Mouse (Mus musculus) layer of hippocampus, adult 11-12 months (tissue): ENCODE data around the gene G3bp1.
A peak's percentile ranks its signal among the peaks of the same experiment; 100 is the strongest.

Experiments used
- DNase-seq: peaks from one replicate; pipeline ENCODE4 v3.0.0; 2022; ENCODE audit warnings: low spot score

The G3bp1 gene

GRCm38 (mm10) chr11:55464707-55465106 lies 4.8 kb upstream of the G3bp1 start:
- DNase-seq: no peak

DNA sequence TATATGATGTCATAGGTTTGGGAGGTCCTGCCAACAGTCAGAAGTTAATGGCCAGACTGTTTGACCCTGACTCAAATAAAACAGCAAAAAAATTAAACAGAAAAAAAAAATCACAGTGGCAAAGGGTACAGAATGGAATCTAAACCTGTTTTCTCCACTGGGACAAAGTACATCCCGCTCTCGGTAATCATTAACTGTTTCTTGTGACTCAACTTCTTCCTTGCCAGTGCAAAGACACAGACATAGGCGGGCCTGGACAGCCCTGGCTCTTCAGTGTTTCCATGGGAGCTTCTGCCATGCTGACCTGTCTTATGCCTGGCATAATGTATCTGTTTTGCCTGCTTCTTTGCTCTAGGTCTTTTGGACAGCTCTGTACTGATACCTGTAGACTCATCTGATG lies 4.3 kb upstream of the G3bp1 start:
- no peak for DNase-seq

DNA sequence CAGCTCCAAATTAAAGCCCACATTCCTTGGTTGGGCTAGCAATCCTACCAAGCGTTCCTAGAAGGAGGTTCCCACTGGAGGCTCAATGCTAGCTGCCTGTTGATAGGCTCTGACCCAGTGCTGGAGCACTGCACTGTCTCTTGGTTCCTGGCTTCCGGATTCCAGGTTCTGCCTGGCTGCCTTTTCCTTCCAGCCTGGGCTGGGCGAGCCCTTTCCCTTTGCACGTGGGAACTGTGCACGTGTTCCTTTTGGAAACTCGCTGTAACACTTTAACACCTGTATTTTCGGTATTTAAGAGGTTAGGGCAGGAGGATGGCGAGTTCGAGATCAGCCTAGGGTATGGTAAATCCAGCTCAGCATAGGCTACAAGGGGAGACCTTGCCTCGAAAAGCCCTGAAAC lies 1.5 kb upstream of the G3bp1 start:
- no peak for DNase-seq

DNA sequence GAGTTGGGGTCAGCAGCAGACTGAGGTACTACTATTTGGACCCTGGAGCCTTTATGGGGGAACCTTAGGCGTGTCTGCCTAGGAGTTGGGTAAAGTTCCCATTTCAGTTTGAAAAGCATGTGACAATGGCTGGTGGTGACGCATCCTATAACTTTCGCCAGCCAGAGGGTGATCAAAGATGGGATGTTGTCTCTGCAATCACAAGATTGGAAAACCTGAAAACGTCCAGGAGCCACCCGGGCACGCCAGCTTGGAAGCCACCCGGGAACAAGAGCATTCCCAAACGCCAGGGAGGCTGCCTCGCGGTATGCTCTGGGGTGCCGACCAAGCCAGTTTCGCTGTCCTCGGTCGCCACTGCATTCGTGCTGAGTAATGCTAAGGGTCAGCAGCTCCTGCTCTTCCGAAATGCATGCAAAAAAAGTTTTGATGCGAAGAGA lies 856 bp upstream of the G3bp1 start:
- no peak for DNase-seq

DNA sequence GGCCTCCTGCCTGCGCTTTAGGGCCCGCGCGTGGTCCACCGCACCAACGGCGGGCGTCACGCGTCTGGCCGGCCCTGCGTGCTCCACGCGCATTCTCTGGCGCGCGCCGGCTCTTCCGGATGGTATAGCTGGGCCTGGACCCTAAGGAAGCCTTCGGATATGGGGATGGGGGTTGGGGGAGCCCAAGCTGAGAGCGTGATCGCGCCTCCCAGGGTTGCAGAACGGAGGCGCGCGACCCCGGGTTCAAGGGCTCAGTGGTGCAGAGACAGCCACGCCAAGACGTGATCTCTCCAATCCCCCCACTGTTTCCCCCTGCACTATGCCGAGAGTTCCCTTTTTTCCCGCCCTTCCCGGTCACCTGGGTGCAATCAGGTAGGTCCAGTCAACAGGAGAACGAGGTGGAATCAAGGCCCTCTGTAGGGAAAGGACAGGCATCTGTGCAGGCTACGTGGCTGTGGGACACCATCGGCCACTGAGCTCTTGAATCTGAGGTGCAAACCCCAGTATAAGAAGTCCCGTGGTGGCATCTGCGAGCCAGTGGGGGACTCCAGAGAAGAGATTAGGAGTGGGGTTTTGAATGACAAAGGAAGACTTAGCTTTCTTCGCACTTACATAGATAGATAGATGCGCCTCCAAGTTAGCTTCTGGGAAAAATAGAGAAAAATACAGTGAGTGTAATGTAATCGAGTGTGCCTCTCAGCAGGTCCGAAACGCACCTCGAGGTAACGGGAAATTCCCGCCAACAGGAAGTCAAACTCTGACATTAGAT lies 622 bp downstream of the G3bp1 start:
- DNase-seq: no peak

- no peak for DNase-seq
Measured at GRCm38 (mm10) chr11:55470761-55471160, 1.3 kb downstream of the G3bp1 start.

DNA sequence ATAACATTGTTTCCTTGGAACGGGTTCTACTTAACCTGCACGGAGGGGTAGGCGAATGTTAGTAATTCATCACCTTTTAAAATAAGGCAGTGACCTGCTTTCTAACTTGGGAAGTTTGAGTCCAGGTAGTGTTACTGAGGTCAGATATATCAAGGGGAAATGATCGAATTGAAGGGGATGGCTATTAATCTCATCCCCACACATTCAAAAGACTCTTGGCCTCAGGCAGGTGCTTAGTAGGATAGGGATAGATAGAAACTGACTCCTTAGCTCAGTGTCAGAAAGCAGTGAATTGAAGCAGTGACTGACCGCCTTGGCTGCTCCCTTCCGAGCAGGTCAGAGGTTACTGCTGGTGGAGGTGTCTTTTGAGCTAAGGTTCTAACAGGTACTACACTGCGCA lies 2.0 kb downstream of the G3bp1 start:
- no peak for DNase-seq

- DNase-seq: no peak
Measured at GRCm38 (mm10) chr11:55473219-55473618, 3.7 kb downstream of the G3bp1 start.

DNA sequence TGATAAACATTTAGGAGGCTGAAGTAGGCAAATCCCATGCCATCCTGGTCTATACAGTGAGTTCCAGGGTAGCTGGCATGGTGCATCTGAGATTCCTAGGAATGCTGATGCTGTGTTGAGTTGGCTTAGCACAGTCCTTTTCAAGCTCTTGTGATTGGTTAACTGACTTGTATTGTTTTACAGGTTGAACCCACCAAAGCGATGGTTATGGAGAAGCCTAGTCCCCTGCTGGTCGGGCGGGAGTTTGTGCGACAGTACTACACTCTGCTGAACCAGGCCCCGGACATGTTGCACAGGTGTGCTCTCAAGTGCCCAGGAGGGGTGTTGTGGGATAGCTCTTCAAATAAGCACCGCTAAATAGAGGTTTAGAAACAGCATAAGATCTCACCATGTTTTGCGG lies 16.0 kb downstream of the G3bp1 start:
- DNase-seq: no peak

DNA sequence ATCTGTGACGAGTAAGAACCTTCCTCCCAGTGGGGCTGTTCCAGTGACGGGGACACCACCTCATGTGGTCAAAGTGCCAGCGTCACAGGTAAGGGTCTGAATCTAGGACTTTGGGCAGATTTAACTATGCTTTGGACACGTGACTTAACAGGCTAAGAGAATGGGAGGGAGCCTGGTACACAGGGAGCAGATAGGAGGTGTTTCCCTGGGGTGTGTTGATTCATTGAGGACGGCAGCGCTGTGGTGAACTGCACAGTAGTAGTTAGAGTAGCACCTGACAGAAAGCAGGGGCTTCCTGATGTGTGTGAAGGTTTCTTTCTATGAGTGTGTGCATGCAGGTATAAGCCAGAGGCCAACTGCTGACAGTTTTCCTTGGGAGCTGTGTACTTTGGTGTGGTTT lies 26.7 kb downstream of the G3bp1 start:
- no peak for DNase-seq

DNA sequence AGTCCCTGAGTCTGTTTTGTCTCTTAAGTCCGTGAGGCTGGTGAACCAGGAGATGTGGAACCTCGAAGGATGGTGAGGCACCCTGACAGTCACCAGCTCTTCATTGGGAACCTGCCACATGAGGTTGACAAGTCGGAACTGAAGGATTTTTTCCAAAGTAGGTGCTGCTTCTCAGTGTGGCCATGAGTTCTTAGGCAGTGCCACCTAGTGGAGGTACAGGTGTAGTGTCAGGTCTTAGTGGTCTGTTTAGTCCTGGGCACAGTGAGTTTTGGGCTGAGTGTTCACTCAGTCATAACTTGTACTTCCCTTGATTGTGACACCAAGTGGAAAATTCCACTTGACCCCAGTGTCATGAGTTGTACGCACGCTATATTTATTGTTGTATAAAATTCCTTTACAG lies 28.4 kb downstream of the G3bp1 start:
- DNase-seq: peak; percentile 26

GRCm38 (mm10) chr11:55501955-55502531 lies 32.6 kb downstream of the G3bp1 start:
- DNase-seq: no peak

DNA sequence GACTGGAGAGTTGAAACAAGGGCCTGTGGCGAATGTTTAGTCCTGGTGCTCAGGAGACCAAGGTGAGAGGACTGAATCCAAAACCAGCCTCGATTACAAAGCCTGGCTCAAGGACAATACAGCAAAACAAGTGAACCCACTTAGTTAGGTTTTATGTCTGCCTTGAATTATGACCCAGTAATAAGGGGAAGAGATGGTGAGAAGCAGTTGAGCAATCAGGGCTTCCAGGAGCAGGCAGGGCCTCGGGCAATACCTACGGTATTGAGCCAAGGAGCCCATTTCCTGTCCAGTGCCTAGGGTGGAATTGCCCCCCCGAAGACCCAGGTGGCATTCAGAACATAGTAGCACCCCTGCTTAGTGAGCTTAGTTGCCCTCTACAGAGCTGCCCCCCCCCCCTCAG lies 33.4 kb downstream of the G3bp1 start:
- DNase-seq: no peak

- no peak for DNase-seq
Measured at GRCm38 (mm10) chr11:55505485-55505884, 36.0 kb downstream of the G3bp1 start.

DNA sequence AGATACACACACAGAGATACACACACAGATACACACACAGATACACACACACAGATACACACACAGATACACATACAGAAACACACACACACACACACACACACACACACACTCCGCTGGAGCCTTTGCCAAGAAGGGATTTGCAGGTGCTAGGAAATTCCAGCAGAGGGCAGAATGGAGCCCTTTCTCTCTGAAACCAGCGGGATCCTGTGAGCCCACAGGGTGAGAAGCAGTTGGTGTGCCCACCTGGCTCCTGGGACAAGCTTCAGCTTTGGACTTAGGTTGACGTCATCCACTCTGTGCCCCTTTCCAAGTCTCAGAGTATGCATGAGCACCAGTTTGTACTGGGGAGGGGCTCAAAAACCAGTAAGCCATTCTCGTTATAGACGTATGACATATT lies 41.9 kb downstream of the G3bp1 start:
- DNase-seq: no peak

DNA sequence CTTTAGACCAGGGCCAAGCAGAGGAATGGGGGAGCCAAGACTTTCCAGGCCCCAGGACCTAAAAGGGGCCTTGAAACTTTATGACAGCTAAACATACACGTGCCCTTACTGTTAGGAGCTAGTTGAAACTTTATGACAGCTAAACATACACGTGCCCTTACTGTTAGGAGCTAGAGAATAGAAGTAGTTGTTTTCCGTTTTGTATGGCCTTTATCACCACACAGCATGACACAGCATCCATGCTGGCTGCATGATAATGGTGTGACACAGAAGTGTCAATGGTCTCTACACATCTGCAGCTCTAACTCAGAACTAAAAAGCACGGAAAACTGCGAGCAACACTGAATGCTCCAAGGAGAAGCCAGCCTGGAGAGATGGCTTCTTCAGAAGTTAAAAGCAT lies 48.2 kb downstream of the G3bp1 start:
- DNase-seq: no peak

DNA sequence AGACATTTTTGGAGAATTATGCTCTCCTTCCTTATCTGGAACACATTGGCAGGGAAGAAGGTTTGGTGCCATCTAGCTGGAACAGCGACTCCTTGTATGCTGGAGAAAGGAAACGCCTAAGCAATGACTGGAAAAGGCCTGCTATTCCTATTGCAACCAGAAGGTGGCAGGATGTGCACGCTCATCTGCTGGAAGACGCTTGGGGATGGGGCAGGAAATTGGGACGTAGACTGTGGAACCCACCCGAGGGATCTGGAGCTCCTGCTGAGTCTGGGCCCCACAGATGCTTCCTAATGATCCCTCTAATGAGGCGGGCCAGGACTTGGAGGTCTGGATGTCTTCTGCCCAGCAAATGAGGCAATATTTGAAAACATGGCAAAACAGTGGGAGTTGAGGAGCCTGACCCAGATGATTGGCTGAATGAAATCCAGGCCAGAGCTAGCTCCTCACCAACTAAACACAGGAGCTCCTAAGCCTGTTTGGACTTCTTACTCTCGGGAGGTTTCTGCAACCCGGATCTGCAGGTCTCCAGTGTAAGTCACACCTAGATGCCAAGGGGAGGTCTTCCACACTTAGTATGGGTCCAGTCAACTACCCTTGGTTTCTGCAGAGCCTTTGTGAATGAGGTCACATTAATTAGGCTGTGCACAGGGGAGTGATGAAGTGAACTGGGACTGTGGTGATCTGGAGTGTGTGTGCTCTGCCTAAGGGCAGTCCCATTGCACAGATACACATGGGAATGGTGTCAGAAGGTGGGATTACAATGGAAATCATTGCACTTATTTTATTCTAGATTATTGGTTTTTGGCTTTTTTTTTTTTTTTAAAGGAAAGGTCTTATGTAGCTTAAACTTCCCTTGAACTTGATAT lies 49.6 kb downstream of the G3bp1 start:
- DNase-seq: peak; percentile 74

- no peak for DNase-seq
Measured at GRCm38 (mm10) chr11:55530741-55531140, 61.3 kb downstream of the G3bp1 start.

DNA sequence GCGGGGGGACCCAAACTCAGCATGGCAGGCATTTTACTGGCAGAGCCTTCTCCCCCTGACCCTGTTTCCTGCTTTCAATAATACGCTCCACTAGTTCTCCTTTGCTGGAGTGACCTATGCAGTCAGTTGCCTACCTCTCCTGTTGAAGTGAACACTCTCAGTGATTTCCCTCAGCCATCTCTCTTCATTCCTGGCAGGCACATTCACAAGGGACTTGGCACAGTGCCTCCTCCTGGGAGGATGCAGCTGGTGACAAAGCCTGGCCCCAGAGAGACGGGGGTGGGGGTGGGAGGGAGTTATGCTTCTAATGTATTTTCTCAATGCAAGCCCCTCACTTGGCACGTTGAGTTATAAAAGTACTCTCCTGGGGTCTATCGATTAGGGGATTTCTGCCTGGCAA lies 63.9 kb downstream of the G3bp1 start:
- peak; percentile 72 for DNase-seq

GRCm38 (mm10) chr11:55534766-55535165 lies 65.3 kb downstream of the G3bp1 start:
- no peak for DNase-seq

DNA sequence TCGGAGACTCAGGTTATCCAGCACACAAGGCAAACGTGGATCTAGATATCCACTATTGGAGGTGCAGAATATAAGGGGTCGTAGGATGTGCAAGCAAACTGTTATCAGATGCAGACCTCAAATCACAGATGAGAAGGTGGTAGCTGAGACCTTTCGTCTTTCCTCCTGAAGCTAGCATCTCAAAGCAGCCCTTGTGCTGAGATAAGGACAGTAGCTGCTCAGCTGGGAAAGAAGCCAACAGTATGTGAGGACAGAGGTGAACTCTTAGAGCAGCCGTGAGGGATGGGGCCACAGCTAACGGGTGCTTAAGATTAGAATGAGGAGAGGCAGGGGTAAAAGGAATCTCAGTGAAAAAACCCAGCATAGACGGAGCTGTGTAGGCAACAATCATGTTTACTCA lies 72.6 kb downstream of the G3bp1 start:
- DNase-seq: no peak

- no peak for DNase-seq
Measured at GRCm38 (mm10) chr11:55542671-55543070, 73.2 kb downstream of the G3bp1 start.

DNA sequence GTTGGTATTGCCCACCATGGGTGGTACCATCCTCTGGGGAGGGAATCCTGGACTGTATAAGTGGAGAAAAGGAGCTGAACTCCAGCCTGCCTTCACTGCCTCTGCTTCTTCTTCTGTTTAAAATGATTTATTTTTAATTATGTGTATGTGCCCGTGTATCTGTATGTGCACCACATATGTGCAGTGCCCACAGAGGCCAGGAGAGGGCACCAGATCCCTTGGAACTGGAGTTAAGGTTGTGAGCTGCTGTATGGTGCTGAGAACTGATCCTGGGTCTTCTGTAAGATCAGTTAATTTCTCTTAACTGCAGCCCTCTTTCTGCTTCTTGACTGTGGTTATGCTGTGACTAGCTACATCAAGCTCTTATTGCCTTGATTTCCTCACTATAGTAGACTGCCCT lies 76.2 kb downstream of the G3bp1 start:
- DNase-seq: no peak
